Mouse (Mus musculus) myocyte (in vitro differentiated cells): ENCODE results near the gene Tdrd7. TPM values are rescaled to one million over a fixed set of nuclear protein-coding genes. Genes with fewer than 3 reads are reported as not detected.
A peak's percentile ranks its signal among the peaks of the same experiment; 100 is the strongest.

Experiments used
- H3K27me3 ChIP-seq: one replicate; pipeline ENCODE4 v1.6.1; 2011; ENCODE audit not compliant: control insufficient read depth, insufficient read depth, insufficient read length
- H3K36me3 ChIP-seq: one replicate; pipeline ENCODE4 v1.6.1; 2011; ENCODE audit not compliant: control insufficient read depth, insufficient read depth
- H3K4me2 ChIP-seq: one replicate; pipeline ENCODE4 v1.6.1; 2011; ENCODE audit warnings: low read depth, control low read depth
- H3K4me3 ChIP-seq: one replicate; pipeline ENCODE4 v1.5.1; 2011; ENCODE audit warnings: mild to moderate bottlenecking, control low read depth, moderate library complexity
- H3K79me2 ChIP-seq: one replicate; pipeline ENCODE4 v1.6.1; 2011; ENCODE audit not compliant: control insufficient read depth, insufficient read depth
- H3ac ChIP-seq: one replicate; pipeline ENCODE4 v1.6.1; 2011; ENCODE audit not compliant: control insufficient read depth, insufficient read length
- CEBPB ChIP-seq: IDR thresholded peaks from 2 replicates; pipeline ENCODE4 v1.6.1; 2011; ENCODE audit warnings: mild to moderate bottlenecking, moderate library complexity; ENCODE audit not compliant: poor library complexity, insufficient read depth, severe bottlenecking
- E2F4 ChIP-seq: IDR thresholded peaks from one replicate; pipeline ENCODE4 v1.6.1; 2011; ENCODE audit warnings: mild to moderate bottlenecking, control low read depth, moderate library complexity; ENCODE audit not compliant: insufficient read depth
- MAX ChIP-seq: IDR thresholded peaks from one replicate; pipeline ENCODE4 v1.6.1; 2011; ENCODE audit warnings: low read depth, mild to moderate bottlenecking, control low read depth
- MYOD1 ChIP-seq, 3 experiments: IDR thresholded peaks; one replicate each; pipeline ENCODE4 v1.6.1; 2011; ENCODE audit warnings: control low read depth in 2 of 3, low read depth in 2 of 3, mild to moderate bottlenecking in 2 of 3, moderate library complexity in 1 of 3; ENCODE audit not compliant: insufficient read length in 2 of 3, control insufficient read depth in 1 of 3
- MYOG ChIP-seq, 3 experiments: IDR thresholded peaks; one replicate each; pipeline ENCODE4 v1.6.1; 2011; ENCODE audit warnings: control low read depth in 2 of 3, low read depth in 2 of 3, mild to moderate bottlenecking in 2 of 3; ENCODE audit not compliant: insufficient read length in 2 of 3, control insufficient read depth in 1 of 3, insufficient read depth in 1 of 3
- POLR2A ChIP-seq: IDR thresholded peaks from one replicate; pipeline ENCODE4 v1.6.1; 2011; ENCODE audit warnings: low read depth, mild to moderate bottlenecking, control low read depth, moderate library complexity; ENCODE audit not compliant: insufficient read length
- POLR2AphosphoS2 ChIP-seq: IDR thresholded peaks from one replicate; pipeline ENCODE4 v1.6.1; 2011; ENCODE audit warnings: low read depth, control low read depth; ENCODE audit not compliant: insufficient read length
- REST ChIP-seq: IDR thresholded peaks from one replicate; pipeline ENCODE4 v1.6.1; 2011; ENCODE audit warnings: mild to moderate bottlenecking, control low read depth, moderate library complexity; ENCODE audit not compliant: insufficient read depth, insufficient read length
- SRF ChIP-seq: IDR thresholded peaks from one replicate; pipeline ENCODE4 v1.6.1; 2011; ENCODE audit warnings: low read depth; ENCODE audit not compliant: control insufficient read depth, insufficient read length
- TCF12 ChIP-seq: IDR thresholded peaks from one replicate; pipeline ENCODE4 v1.6.1; 2011; ENCODE audit warnings: mild to moderate bottlenecking, control low read depth; ENCODE audit not compliant: poor library complexity, insufficient read depth, severe bottlenecking
- TCF3 ChIP-seq: IDR thresholded peaks from one replicate; pipeline ENCODE4 v1.6.1; 2011; ENCODE audit warnings: low read depth, control low read depth; ENCODE audit not compliant: insufficient read length
- USF1 ChIP-seq: IDR thresholded peaks from one replicate; pipeline ENCODE4 v1.6.1; 2011; ENCODE audit warnings: low read depth, mild to moderate bottlenecking, control low read depth, moderate library complexity
- polyA plus RNA-seq: library from polyadenylated mRNA; unstranded; fragments of >200 nt; fragmentation: generic; extraction: Trizol; gene quantifications from one replicate; pipeline ENCODE4 v1.2.1, GENCODE M21; 2012; ENCODE audit warnings: missing spikeins

The Tdrd7 gene
- polyA plus RNA-seq, 1 experiment: 12.0 TPM

DNA sequence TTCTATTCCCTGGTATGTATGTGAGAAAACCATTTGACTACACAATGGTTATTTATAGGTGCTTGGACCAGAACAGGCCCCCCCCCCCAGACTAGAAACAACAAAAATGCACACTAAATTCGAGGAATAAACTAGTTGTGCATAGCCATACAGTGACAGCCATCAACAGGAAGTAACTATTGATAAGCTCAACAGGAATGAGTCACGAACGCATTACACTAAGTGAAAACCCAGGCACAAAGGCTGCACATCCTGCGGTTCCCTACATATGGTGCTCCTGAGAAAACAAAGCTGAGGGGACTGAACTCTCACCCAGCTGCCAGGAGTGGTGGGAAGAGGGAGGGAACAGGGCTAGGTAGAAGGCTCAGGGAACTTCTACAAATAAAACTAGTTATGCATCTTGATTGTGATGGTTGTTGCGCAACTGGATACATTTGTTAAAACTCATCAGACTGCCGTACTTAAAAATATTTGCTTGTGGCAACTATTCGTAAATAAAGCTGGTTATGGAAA, 5.0 kb downstream of the Tdrd7 start:
- no peak overlapping the region for H3K4me2 ChIP-seq
- H3K79me2 ChIP-seq: peaks cover 4% of the 10 kb centered on the region
- H3K27me3 ChIP-seq: no peaks in the 10 kb centered on the region
- no peaks in the 10 kb centered on the region for H3K36me3 ChIP-seq
- H3ac ChIP-seq: no peak overlapping the region
- H3K4me3 ChIP-seq: no peak overlapping the region
- TF ChIP-seq TCF12: no peak
- no peak for TF ChIP-seq POLR2AphosphoS2

DNA sequence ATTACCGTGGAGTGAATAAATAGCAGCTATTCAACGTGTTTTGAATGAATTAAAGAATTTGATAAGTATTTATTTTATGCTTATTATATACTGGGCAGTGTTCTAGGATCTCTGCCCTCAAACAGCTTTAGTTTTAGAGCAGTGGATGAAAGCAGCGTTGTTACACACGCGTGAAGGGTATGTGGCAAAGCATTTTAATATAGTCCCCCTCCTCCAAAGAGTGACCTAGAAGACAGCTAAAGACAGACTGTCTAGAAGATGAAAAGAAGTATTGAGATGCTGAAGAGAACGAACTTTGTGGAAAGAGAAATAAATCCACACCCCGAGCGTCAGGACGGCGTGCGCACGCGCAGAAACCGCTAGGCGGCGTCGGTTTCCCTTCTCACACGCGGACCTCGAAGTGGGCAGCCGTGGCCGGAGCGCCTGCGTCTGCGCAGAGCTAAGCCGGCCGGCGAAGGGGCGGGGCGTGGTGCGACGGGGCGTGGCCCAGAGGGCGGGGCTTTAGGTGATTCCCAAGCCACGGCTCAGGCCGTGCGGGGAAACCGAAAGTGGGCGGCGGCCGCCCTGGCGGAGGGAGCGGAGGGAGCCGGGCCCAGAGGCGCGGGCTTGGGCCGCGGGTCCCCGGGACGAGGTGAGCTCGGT, 6.8 kb downstream of the Tdrd7 start:
- Histone ChIP-seq H3ac (peak overlapping the region; percentile 93), H3K27me3 (no peaks in the 10 kb centered on the region), H3K36me3 (no peaks in the 10 kb centered on the region), H3K79me2 (peaks cover 4% of the 10 kb centered on the region), H3K4me3 (peak overlapping the region; percentile 30), H3K4me2 (peak overlapping the region; percentile 91)
- TF ChIP-seq USF1: no peak
- TF ChIP-seq SRF: no peak
- TF ChIP-seq POLR2A: peak; percentile 50
- no peak for TF ChIP-seq POLR2AphosphoS2
- TF ChIP-seq TCF3: no peak
- no peak for TF ChIP-seq MAX
- no peak for TF ChIP-seq E2F4
- TF ChIP-seq TCF12: no peak
- TF ChIP-seq CEBPB: no peak
- no peak for TF ChIP-seq REST
- TF ChIP-seq MYOD1 (IDR thresholded peaks at IDR 0.05; ENCODE audit: control insufficient read depth in 1 of 3, insufficient read length in 2 of 3, low read depth in 2 of 3): no peak
- TF ChIP-seq MYOG (IDR thresholded peaks at IDR 0.05; ENCODE audit: control insufficient read depth in 1 of 3, insufficient read depth in 1 of 3, insufficient read length in 2 of 3, low read depth in 2 of 3): peak in 1 of 3 experiments; percentile 50

- peaks cover 4% of the 10 kb centered on the region for H3K79me2 ChIP-seq
- no peaks in the 10 kb centered on the region for H3K27me3 ChIP-seq
- no peak for TF ChIP-seq USF1
- peak in 1 of 3 experiments; percentile 25 for TF ChIP-seq MYOD1 (IDR thresholded peaks at IDR 0.05; ENCODE audit: control insufficient read depth in 1 of 3, insufficient read length in 2 of 3, low read depth in 2 of 3)
- H3K36me3 ChIP-seq: no peaks in the 10 kb centered on the region
- peak overlapping the region; percentile 88 for H3K4me2 ChIP-seq
- H3K4me3 ChIP-seq: peak overlapping the region; percentile 30
- H3ac ChIP-seq: peak overlapping the region; percentile 93
Observed at GRCm38 (mm10) chr4:45972448-45972854, 7.3 kb downstream of the Tdrd7 start.

DNA sequence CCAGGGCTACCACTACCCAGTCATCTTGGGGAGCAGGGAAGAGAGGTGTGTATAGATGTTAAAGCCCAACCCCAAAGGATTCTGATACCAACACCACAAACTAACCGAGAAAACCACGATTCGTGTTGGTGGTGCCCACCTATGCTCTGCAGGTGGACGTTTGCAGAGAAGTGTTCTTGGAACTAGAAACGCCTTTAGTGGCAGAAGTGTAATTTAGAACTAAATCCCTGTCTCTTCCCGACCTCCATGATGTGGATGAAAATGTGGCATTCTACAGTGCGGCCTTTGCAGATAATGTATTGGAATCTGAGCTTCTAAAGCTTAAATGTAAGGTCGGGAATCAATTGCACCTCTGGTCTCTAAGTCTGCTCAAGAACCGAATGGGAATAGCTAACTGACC, 7.8 kb downstream of the Tdrd7 start:
- H3ac ChIP-seq: peak overlapping the region; percentile 93
- H3K4me2 ChIP-seq: peak overlapping the region; percentile 88
- H3K36me3 ChIP-seq: no peaks in the 10 kb centered on the region
- peak overlapping the region; percentile 30 for H3K4me3 ChIP-seq
- H3K27me3 ChIP-seq: no peaks in the 10 kb centered on the region
- H3K79me2 ChIP-seq: peaks cover 4% of the 10 kb centered on the region
- TF ChIP-seq POLR2A (no peak), TCF12 (no peak), POLR2AphosphoS2 (no peak), REST (no peak), SRF (no peak), MYOG (IDR thresholded peaks at IDR 0.05; ENCODE audit: control insufficient read depth in 1 of 3, insufficient read depth in 1 of 3, insufficient read length in 2 of 3, low read depth in 2 of 3) (no peak), CEBPB (no peak), MAX (no peak), USF1 (no peak)

DNA sequence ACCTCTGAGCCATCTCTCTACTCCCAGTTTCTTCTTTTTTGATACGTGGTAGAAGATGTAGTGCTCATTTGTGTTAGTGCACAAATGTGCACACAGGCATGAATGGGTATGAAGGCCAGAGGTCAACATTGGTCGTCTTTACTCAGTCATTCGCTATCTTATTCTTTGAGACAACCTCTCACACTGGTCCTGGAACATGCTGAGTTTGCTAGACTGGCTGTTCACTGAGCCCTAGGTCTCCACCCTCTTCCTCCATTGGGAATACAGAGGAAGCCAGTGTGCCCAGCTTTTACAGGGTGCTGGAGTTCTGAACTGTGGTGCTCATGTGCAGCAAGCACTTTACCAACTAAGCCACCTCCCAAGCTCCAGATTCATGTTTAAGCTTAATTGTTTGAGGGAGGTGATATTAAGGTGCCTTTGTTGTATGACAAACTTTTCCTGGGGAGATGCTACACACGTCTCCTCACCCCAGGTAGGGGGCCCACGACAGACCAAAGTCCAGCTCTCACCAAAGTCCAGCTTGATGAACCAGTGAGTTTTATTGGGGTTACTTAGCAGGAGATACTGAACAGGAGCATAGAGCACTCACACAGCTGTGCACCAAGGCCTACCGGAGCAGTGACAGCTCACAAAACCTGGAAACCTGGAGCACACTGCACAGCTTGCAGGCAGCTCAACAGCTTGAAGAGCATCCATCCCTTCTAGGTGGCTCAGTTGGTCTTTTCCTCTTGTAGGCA, 12.0 kb downstream of the Tdrd7 start:
- H3K27me3 ChIP-seq: no peaks in the 10 kb centered on the region
- no peaks in the 10 kb centered on the region for H3K36me3 ChIP-seq
- H3K4me2 ChIP-seq: no peak overlapping the region
- H3K4me3 ChIP-seq: no peak overlapping the region
- no peak overlapping the region for H3ac ChIP-seq
- H3K79me2 ChIP-seq: peaks cover 7% of the 10 kb centered on the region
- TF ChIP-seq MYOG (IDR thresholded peaks at IDR 0.05; ENCODE audit: control insufficient read depth in 1 of 3, insufficient read depth in 1 of 3, insufficient read length in 2 of 3, low read depth in 2 of 3): no peak
- no peak for TF ChIP-seq USF1
- TF ChIP-seq POLR2AphosphoS2: no peak
- no peak for TF ChIP-seq TCF12
- TF ChIP-seq TCF3: no peak
- TF ChIP-seq POLR2A: no peak
- TF ChIP-seq E2F4: no peak
- TF ChIP-seq MAX: no peak
- no peak for TF ChIP-seq REST
- TF ChIP-seq CEBPB: no peak
- no peak for TF ChIP-seq SRF
- no peak for TF ChIP-seq MYOD1 (IDR thresholded peaks at IDR 0.05; ENCODE audit: control insufficient read depth in 1 of 3, insufficient read length in 2 of 3, low read depth in 2 of 3)
